Mouse (Mus musculus) myocyte (in vitro differentiated cells): ENCODE results near the gene Opa3. TPM values are rescaled to one million over a fixed set of nuclear protein-coding genes. Genes with fewer than 3 reads are reported as not detected.

Experiments used
- H3K27me3 ChIP-seq: one replicate; pipeline ENCODE4 v1.6.1; 2011; ENCODE audit not compliant: control insufficient read depth, insufficient read depth, insufficient read length
- H3K36me3 ChIP-seq: one replicate; pipeline ENCODE4 v1.6.1; 2011; ENCODE audit not compliant: control insufficient read depth, insufficient read depth
- H3K4me2 ChIP-seq: one replicate; pipeline ENCODE4 v1.6.1; 2011; ENCODE audit warnings: low read depth, control low read depth
- H3K4me3 ChIP-seq: one replicate; pipeline ENCODE4 v1.5.1; 2011; ENCODE audit warnings: mild to moderate bottlenecking, control low read depth, moderate library complexity
- H3K79me2 ChIP-seq: one replicate; pipeline ENCODE4 v1.6.1; 2011; ENCODE audit not compliant: control insufficient read depth, insufficient read depth
- H3ac ChIP-seq: one replicate; pipeline ENCODE4 v1.6.1; 2011; ENCODE audit not compliant: control insufficient read depth, insufficient read length
- CEBPB ChIP-seq: IDR thresholded peaks from 2 replicates; pipeline ENCODE4 v1.6.1; 2011; ENCODE audit warnings: mild to moderate bottlenecking, moderate library complexity; ENCODE audit not compliant: poor library complexity, insufficient read depth, severe bottlenecking
- E2F4 ChIP-seq: IDR thresholded peaks from one replicate; pipeline ENCODE4 v1.6.1; 2011; ENCODE audit warnings: mild to moderate bottlenecking, control low read depth, moderate library complexity; ENCODE audit not compliant: insufficient read depth
- MAX ChIP-seq: IDR thresholded peaks from one replicate; pipeline ENCODE4 v1.6.1; 2011; ENCODE audit warnings: low read depth, mild to moderate bottlenecking, control low read depth
- MYOD1 ChIP-seq, 3 experiments: IDR thresholded peaks; one replicate each; pipeline ENCODE4 v1.6.1; 2011; ENCODE audit warnings: control low read depth in 2 of 3, low read depth in 2 of 3, mild to moderate bottlenecking in 2 of 3, moderate library complexity in 1 of 3; ENCODE audit not compliant: insufficient read length in 2 of 3, control insufficient read depth in 1 of 3
- MYOG ChIP-seq, 3 experiments: IDR thresholded peaks; one replicate each; pipeline ENCODE4 v1.6.1; 2011; ENCODE audit warnings: control low read depth in 2 of 3, low read depth in 2 of 3, mild to moderate bottlenecking in 2 of 3; ENCODE audit not compliant: insufficient read length in 2 of 3, control insufficient read depth in 1 of 3, insufficient read depth in 1 of 3
- POLR2A ChIP-seq: IDR thresholded peaks from one replicate; pipeline ENCODE4 v1.6.1; 2011; ENCODE audit warnings: low read depth, mild to moderate bottlenecking, control low read depth, moderate library complexity; ENCODE audit not compliant: insufficient read length
- POLR2AphosphoS2 ChIP-seq: IDR thresholded peaks from one replicate; pipeline ENCODE4 v1.6.1; 2011; ENCODE audit warnings: low read depth, control low read depth; ENCODE audit not compliant: insufficient read length
- REST ChIP-seq: IDR thresholded peaks from one replicate; pipeline ENCODE4 v1.6.1; 2011; ENCODE audit warnings: mild to moderate bottlenecking, control low read depth, moderate library complexity; ENCODE audit not compliant: insufficient read depth, insufficient read length
- SRF ChIP-seq: IDR thresholded peaks from one replicate; pipeline ENCODE4 v1.6.1; 2011; ENCODE audit warnings: low read depth; ENCODE audit not compliant: control insufficient read depth, insufficient read length
- TCF12 ChIP-seq: IDR thresholded peaks from one replicate; pipeline ENCODE4 v1.6.1; 2011; ENCODE audit warnings: mild to moderate bottlenecking, control low read depth; ENCODE audit not compliant: poor library complexity, insufficient read depth, severe bottlenecking
- TCF3 ChIP-seq: IDR thresholded peaks from one replicate; pipeline ENCODE4 v1.6.1; 2011; ENCODE audit warnings: low read depth, control low read depth; ENCODE audit not compliant: insufficient read length
- USF1 ChIP-seq: IDR thresholded peaks from one replicate; pipeline ENCODE4 v1.6.1; 2011; ENCODE audit warnings: low read depth, mild to moderate bottlenecking, control low read depth, moderate library complexity
- polyA plus RNA-seq: library from polyadenylated mRNA; unstranded; fragments of >200 nt; fragmentation: generic; extraction: Trizol; gene quantifications from one replicate; pipeline ENCODE4 v1.2.1, GENCODE M21; 2012; ENCODE audit warnings: missing spikeins

Gene Opa3
- polyA plus RNA-seq, 1 experiment, result 29.8 TPM

GRCm38 (mm10) chr7:19197985-19198384 lies 30.1 kb upstream of the Opa3 start:
- Histone ChIP-seq H3K4me3 (no peak overlapping the region), H3K36me3 (peaks cover 12% of the 10 kb centered on the region), H3K27me3 (no peaks in the 10 kb centered on the region), H3K79me2 (no peaks in the 10 kb centered on the region), H3ac (no peak overlapping the region), H3K4me2 (no peak overlapping the region)
- no peak for TF ChIP-seq POLR2AphosphoS2
- no peak for TF ChIP-seq SRF
- TF ChIP-seq REST, result no peak
- TF ChIP-seq TCF3, result no peak
- TF ChIP-seq MAX, result no peak
- no peak for TF ChIP-seq MYOD1 (IDR thresholded peaks at IDR 0.05; ENCODE audit: control insufficient read depth in 1 of 3, insufficient read length in 2 of 3, low read depth in 2 of 3)
- TF ChIP-seq MYOG (IDR thresholded peaks at IDR 0.05; ENCODE audit: control insufficient read depth in 1 of 3, insufficient read depth in 1 of 3, insufficient read length in 2 of 3, low read depth in 2 of 3), result no peak
- no peak for TF ChIP-seq E2F4
- TF ChIP-seq TCF12, result no peak
- no peak for TF ChIP-seq CEBPB
- no peak for TF ChIP-seq USF1
- TF ChIP-seq POLR2A, result no peak

GRCm38 (mm10) chr7:19201660-19202059 lies 26.5 kb upstream of the Opa3 start:
- Histone ChIP-seq H3K27me3 (no peaks in the 10 kb centered on the region), H3K4me2 (no peak overlapping the region), H3K4me3 (no peak overlapping the region), H3ac (no peak overlapping the region), H3K79me2 (no peaks in the 10 kb centered on the region), H3K36me3 (peaks cover 15% of the 10 kb centered on the region)
- no peak for TF ChIP-seq E2F4
- no peak for TF ChIP-seq TCF3
- TF ChIP-seq MYOD1 (IDR thresholded peaks at IDR 0.05; ENCODE audit: control insufficient read depth in 1 of 3, insufficient read length in 2 of 3, low read depth in 2 of 3), result no peak
- no peak for TF ChIP-seq POLR2AphosphoS2
- TF ChIP-seq TCF12, result no peak

GRCm38 (mm10) chr7:19202065-19202850 lies 25.9 kb upstream of the Opa3 start:
- H3K36me3 ChIP-seq, result peaks cover 12% of the 10 kb centered on the region
- no peak for TF ChIP-seq TCF3
- no peak for TF ChIP-seq MYOD1 (IDR thresholded peaks at IDR 0.05; ENCODE audit: control insufficient read depth in 1 of 3, insufficient read length in 2 of 3, low read depth in 2 of 3)
- no peak for TF ChIP-seq USF1
- TF ChIP-seq SRF, result no peak
- no peak for TF ChIP-seq POLR2AphosphoS2
- TF ChIP-seq E2F4, result no peak
- no peak for TF ChIP-seq MYOG (IDR thresholded peaks at IDR 0.05; ENCODE audit: control insufficient read depth in 1 of 3, insufficient read depth in 1 of 3, insufficient read length in 2 of 3, low read depth in 2 of 3)
- no peak for TF ChIP-seq REST
- no peak for TF ChIP-seq MAX
- no peak for TF ChIP-seq POLR2A
- TF ChIP-seq CEBPB, result no peak
- TF ChIP-seq TCF12, result no peak
- H3K4me3 ChIP-seq, result no peak overlapping the region

GRCm38 (mm10) chr7:19208201-19208910 lies 19.8 kb upstream of the Opa3 start:
- H3ac ChIP-seq, result no peak overlapping the region
- peaks cover 9% of the 10 kb centered on the region for H3K27me3 ChIP-seq
- no peak for TF ChIP-seq MYOD1 (IDR thresholded peaks at IDR 0.05; ENCODE audit: control insufficient read depth in 1 of 3, insufficient read length in 2 of 3, low read depth in 2 of 3)
- TF ChIP-seq TCF3, result no peak
- TF ChIP-seq SRF, result no peak
- no peak for TF ChIP-seq POLR2A
- no peak for TF ChIP-seq E2F4
- no peak for TF ChIP-seq MAX
- TF ChIP-seq TCF12, result no peak
- TF ChIP-seq POLR2AphosphoS2, result no peak
- TF ChIP-seq REST, result no peak
- H3K4me2 ChIP-seq, result no peak overlapping the region
- peaks cover 3% of the 10 kb centered on the region for H3K36me3 ChIP-seq
- H3K79me2 ChIP-seq, result no peaks in the 10 kb centered on the region
- no peak overlapping the region for H3K4me3 ChIP-seq

More at GRCm38 (mm10) chr7:19202065-19202850, 25.9 kb upstream of the Opa3 start:
- Histone ChIP-seq H3K27me3 (no peaks in the 10 kb centered on the region), H3K79me2 (no peaks in the 10 kb centered on the region), H3ac (no peak overlapping the region), H3K4me2 (no peak overlapping the region)

GRCm38 (mm10) chr7:19208944-19209472 lies 19.1 kb upstream of the Opa3 start:
- H3ac ChIP-seq, result no peak overlapping the region
- no peaks in the 10 kb centered on the region for H3K79me2 ChIP-seq
- H3K4me2 ChIP-seq, result no peak overlapping the region
- no peak overlapping the region for H3K4me3 ChIP-seq
- H3K36me3 ChIP-seq, result peaks cover 3% of the 10 kb centered on the region
- TF ChIP-seq MAX (no peak), USF1 (no peak), MYOG (IDR thresholded peaks at IDR 0.05; ENCODE audit: control insufficient read depth in 1 of 3, insufficient read depth in 1 of 3, insufficient read length in 2 of 3, low read depth in 2 of 3) (no peak), MYOD1 (IDR thresholded peaks at IDR 0.05; ENCODE audit: control insufficient read depth in 1 of 3, insufficient read length in 2 of 3, low read depth in 2 of 3) (no peak), POLR2A (no peak), REST (no peak), TCF12 (no peak), SRF (no peak), E2F4 (no peak), TCF3 (no peak), POLR2AphosphoS2 (no peak), CEBPB (no peak)
- peaks cover 9% of the 10 kb centered on the region for H3K27me3 ChIP-seq
